Mouse (Mus musculus): ENCODE results near the gene Prkar2b.

GRCm38 (mm10) chr12:32085856-32086255, 24.8 kb upstream of the Prkar2b start:
- TF ChIP-seq USF1 (IDR thresholded peaks at IDR 0.05; ENCODE audit: low read depth) = no peak
- TF ChIP-seq MYOG (IDR thresholded peaks at IDR 0.05; ENCODE audit: control insufficient read depth in 1 of 3, insufficient read depth in 1 of 3, insufficient read length in 2 of 3, low read depth in 2 of 3) = no peak
- no peak for TF ChIP-seq POLR2A (IDR thresholded peaks at IDR 0.05; ENCODE audit: insufficient read length, low read depth)
- no peak for TF ChIP-seq SRF (IDR thresholded peaks at IDR 0.05; ENCODE audit: control insufficient read depth, insufficient read length, low read depth)
- no peak for TF ChIP-seq E2F4 (IDR thresholded peaks at IDR 0.05; ENCODE audit: insufficient read depth)
- TF ChIP-seq MYOD1 (IDR thresholded peaks at IDR 0.05; ENCODE audit: control insufficient read depth in 1 of 3, insufficient read length in 2 of 3, low read depth in 2 of 3) = no peak
- no peak for TF ChIP-seq TCF3 (IDR thresholded peaks at IDR 0.05; ENCODE audit: insufficient read length, low read depth)
- no peak for TF ChIP-seq POLR2AphosphoS2 (IDR thresholded peaks at IDR 0.05; ENCODE audit: insufficient read length, low read depth)
